Mouse (Mus musculus): ENCODE measurements around the gene Cyp4f18.
"Not testable (repeated sequence)": the region's sequence is repeated elsewhere in the genome, so short reads cannot be mapped to it uniquely, and the experiment has no call there.

- TF ChIP-seq CTCF (IDR thresholded peaks at IDR 0.05; ENCODE audit: low read depth); EP300 (optimal IDR thresholded peaks at IDR 0.05): not testable (repeated sequence)
These were observed 15.5 kb upstream of the Cyp4f18 start for GRCm38 (mm10) chr8:72024886-72025285.
